Mouse (Mus musculus) R1 (cell line): ENCODE measurements around the gene Olfr420.
A peak's percentile ranks its signal among the peaks of the same experiment; 100 is the strongest.

Source experiments
- DNase-seq: peaks from one replicate; pipeline ENCODE4 v3.0.0-alpha.2; 2018; ENCODE audit warnings: low read depth, low spot score

The Olfr420 gene

GRCm38 (mm10) chr1:174155333-174155732, at the start of gene Olfr420:
TSS of gene Olfr420 (plus strand) at chr1:174155633.
- no peak for DNase-seq

GRCm38 (mm10) chr1:174121062-174121461, 34.4 kb upstream of the Olfr420 start, which contains the start of gene Olfr231:
TSS of gene Olfr231 (minus strand) at chr1:174121162.
- no peak for DNase-seq

GRCm38 (mm10) chr1:174131217-174131616, 24.2 kb upstream of the Olfr420 start, which contains the start of gene Olfr424:
TSS of gene Olfr424 (plus strand) at chr1:174131517.
- DNase-seq = no peak

GRCm38 (mm10) chr1:174131999-174132398, 23.4 kb upstream of the Olfr420 start:
- DNase-seq = no peak

GRCm38 (mm10) chr1:174141384-174141783, 14.0 kb upstream of the Olfr420 start:
- no peak for DNase-seq

- DNase-seq = no peak
These were observed 8.7 kb upstream of the Olfr420 start for GRCm38 (mm10) chr1:174146696-174147095.

GRCm38 (mm10) chr1:174149289-174149688, 6.1 kb upstream of the Olfr420 start:
- DNase-seq = no peak

GRCm38 (mm10) chr1:174157622-174158021, 2.2 kb downstream of the Olfr420 start:
- DNase-seq = no peak

- no peak for DNase-seq
These were observed 3.1 kb downstream of the Olfr420 start for GRCm38 (mm10) chr1:174158512-174158911.

- DNase-seq = no peak
These were observed 3.7 kb downstream of the Olfr420 start for GRCm38 (mm10) chr1:174159095-174159494.

- DNase-seq = peak; percentile 67
These were observed 13.6 kb downstream of the Olfr420 start for GRCm38 (mm10) chr1:174169024-174169423.

- DNase-seq = no peak
These were observed 15.5 kb downstream of the Olfr420 start for GRCm38 (mm10) chr1:174170706-174171501.

GRCm38 (mm10) chr1:174171537-174171936, 16.1 kb downstream of the Olfr420 start:
- peak; percentile 17 for DNase-seq

- DNase-seq = peak; percentile 90
These were observed 17.2 kb downstream of the Olfr420 start, which contains the start of gene Spta1 for GRCm38 (mm10) chr1:174172605-174173004. TSS of gene Spta1 (plus strand) at chr1:174172776.

- no peak for DNase-seq
These were observed 49.3 kb downstream of the Olfr420 start for GRCm38 (mm10) chr1:174204699-174205098.
